Mouse (Mus musculus) frontal cortex, postnatal 10 days (tissue): ENCODE measurements around the gene Olfr6.
"Not testable (repeated sequence)": the region's sequence is repeated elsewhere in the genome, so short reads cannot be mapped to it uniquely, and the experiment has no call there.

Experiments
- DNase-seq, 2 experiments: peaks; one replicate each; pipeline ENCODE4 v3.0.0; 2022; ENCODE audit warnings: low spot score in 2 of 2, mixed read lengths in 1 of 2

Olfr6 gene

GRCm38 (mm10) chr7:106963837-106964236 lies at the start of gene Olfr6:
Gene Olfr6 (minus strand): TSS chr7:106963937.
- DNase-seq = no peak

- no peak for DNase-seq
Measured at GRCm38 (mm10) chr7:107005972-107006371, 42.2 kb upstream of the Olfr6 start, which contains the start of gene Olfr2. Gene Olfr2 (minus strand): TSS chr7:107006072.

GRCm38 (mm10) chr7:107004169-107004568 lies 40.4 kb upstream of the Olfr6 start:
- DNase-seq = no peak

GRCm38 (mm10) chr7:107000798-107001197 lies 37.1 kb upstream of the Olfr6 start:
- DNase-seq = no peak

- no peak for DNase-seq
Measured at GRCm38 (mm10) chr7:106985236-106985635, 21.5 kb upstream of the Olfr6 start.

GRCm38 (mm10) chr7:106975353-106975752 lies 11.6 kb upstream of the Olfr6 start, which contains the start of gene Olfr711:
Gene Olfr711 (minus strand): TSS chr7:106975453.
- DNase-seq = no peak

GRCm38 (mm10) chr7:106967503-106967902 lies 3.8 kb upstream of the Olfr6 start:
- not testable (repeated sequence) for DNase-seq

- no peak for DNase-seq
Measured at GRCm38 (mm10) chr7:106948212-106948611, 15.5 kb downstream of the Olfr6 start, which contains the start of gene Olfr710. Gene Olfr710 (minus strand): TSS chr7:106948312.

GRCm38 (mm10) chr7:106932119-106932518 lies 31.6 kb downstream of the Olfr6 start, which contains the start of gene Olfr709-ps1:
Gene Olfr709-ps1 (minus strand): TSS chr7:106932219.
- DNase-seq = no peak

- not testable (repeated sequence) for DNase-seq
Measured at GRCm38 (mm10) chr7:106920961-106921360, 42.8 kb downstream of the Olfr6 start.

GRCm38 (mm10) chr7:106907676-106908075 lies 56.1 kb downstream of the Olfr6 start, which contains the start of gene Olfr1532-ps1:
Gene Olfr1532-ps1 (plus strand): TSS chr7:106908001.
- no peak for DNase-seq
